Mouse (Mus musculus): ENCODE measurements around the gene Efcab2. TPM values are rescaled to one million over a fixed set of nuclear protein-coding genes. Genes with fewer than 3 reads are reported as not detected.
A peak's percentile ranks its signal among the peaks of the same experiment; 100 is the strongest.

Efcab2 gene
- polyA plus RNA-seq, 1 experiment: 0.04 TPM

DNA sequence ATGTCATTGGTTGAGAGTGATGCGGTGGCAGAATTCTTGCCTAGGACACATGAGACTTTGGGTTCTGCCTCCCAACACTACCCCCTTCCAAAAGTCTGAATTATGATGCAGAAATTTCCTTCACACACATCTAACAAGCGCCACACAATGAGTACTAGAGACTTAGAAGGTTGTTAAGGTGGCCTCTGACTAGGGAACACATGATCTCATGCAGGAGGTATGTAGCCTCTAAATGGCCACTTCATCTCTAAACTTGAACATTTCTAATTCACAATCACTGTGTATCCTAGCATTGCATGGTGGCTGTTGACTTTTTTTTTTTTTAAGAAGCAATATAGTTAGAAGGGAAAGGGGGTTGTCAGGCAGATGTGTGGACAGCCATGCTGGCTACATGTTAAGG lies 110.0 kb downstream of the Efcab2 start:
- Histone ChIP-seq H3K27me3 (ENCODE audit: control insufficient read depth, insufficient read depth, low read length) (no peaks in the 10 kb centered on the region), H3K27ac (ENCODE audit: insufficient read depth, low read depth, low read length) (no peak overlapping the region), H3K4me3 (ENCODE audit: low read depth, low read length) (no peak overlapping the region), H3K4me1 (ENCODE audit: control insufficient read depth, insufficient read depth, insufficient read length, low read length) (no peaks in the 10 kb centered on the region), H3K36me3 (ENCODE audit: control insufficient read depth, insufficient read depth, low read length) (no peaks in the 10 kb centered on the region)
- 85% methylated on average over 2 of the region's 2 CpGs for WGBS
- TF ChIP-seq POLR2A (IDR thresholded peaks at IDR 0.05; ENCODE audit: low read depth, low read length) (no peak), CTCF (IDR thresholded peaks at IDR 0.05; ENCODE audit: extremely low read depth, insufficient read length, insufficient replicate concordance, low read depth, low read length) (no peak)

DNA sequence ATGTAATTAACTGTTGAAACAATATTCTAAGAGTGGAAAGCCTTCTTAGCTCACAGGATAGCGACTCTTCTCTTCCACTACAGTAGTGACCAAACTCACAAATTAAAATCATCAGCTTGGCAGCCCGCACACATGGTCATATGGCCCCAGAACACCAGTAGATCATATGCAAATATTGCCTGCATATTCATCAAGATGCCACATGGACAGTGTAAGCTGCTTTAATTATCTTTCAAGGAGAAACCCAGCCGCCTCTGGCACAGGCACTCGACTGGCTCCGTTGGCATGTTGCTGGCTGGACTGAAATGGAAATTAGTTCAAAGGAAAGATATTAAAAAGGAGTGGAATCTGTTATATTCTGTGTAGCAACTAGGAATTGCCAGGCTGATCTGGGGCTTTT lies 116.5 kb downstream of the Efcab2 start:
- Histone ChIP-seq H3K4me3 (ENCODE audit: low read depth, low read length) (no peak overlapping the region), H3K36me3 (ENCODE audit: control insufficient read depth, insufficient read depth, low read length) (no peaks in the 10 kb centered on the region), H3K4me1 (ENCODE audit: control insufficient read depth, insufficient read depth, insufficient read length, low read length) (peaks cover 2% of the 10 kb centered on the region), H3K27ac (ENCODE audit: insufficient read depth, low read depth, low read length) (no peak overlapping the region), H3K27me3 (ENCODE audit: control insufficient read depth, insufficient read depth, low read length) (no peaks in the 10 kb centered on the region)
- TF ChIP-seq CTCF (IDR thresholded peaks at IDR 0.05; ENCODE audit: extremely low read depth, insufficient read length, insufficient replicate concordance, low read depth, low read length) (no peak), POLR2A (IDR thresholded peaks at IDR 0.05; ENCODE audit: low read depth, low read length) (no peak)
- 78% methylated on average over 5 of the region's 5 CpGs for WGBS

- Histone ChIP-seq H3K36me3 (ENCODE audit: control insufficient read depth, insufficient read depth, low read length) (no peaks in the 10 kb centered on the region), H3K27ac (ENCODE audit: insufficient read depth, low read depth, low read length) (no peak overlapping the region), H3K4me3 (ENCODE audit: low read depth, low read length) (no peak overlapping the region), H3K27me3 (ENCODE audit: control insufficient read depth, insufficient read depth, low read length) (peaks cover 5% of the 10 kb centered on the region; the same call in 1 of the 2 replicates), H3K4me1 (ENCODE audit: control insufficient read depth, insufficient read depth, insufficient read length, low read length) (peaks cover 6% of the 10 kb centered on the region)
- 34% methylated on average over 5 of the region's 5 CpGs for WGBS
- no peak for TF ChIP-seq CTCF (IDR thresholded peaks at IDR 0.05; ENCODE audit: extremely low read depth, insufficient read length, insufficient replicate concordance, low read depth, low read length)
- TF ChIP-seq POLR2A (IDR thresholded peaks at IDR 0.05; ENCODE audit: low read depth, low read length): no peak
These were observed 117.3 kb downstream of the Efcab2 start for GRCm38 (mm10) chr1:178523152-178523551.

GRCm38 (mm10) chr1:178527185-178527546 lies 121.3 kb downstream of the Efcab2 start:
- no peak for TF ChIP-seq POLR2A (IDR thresholded peaks at IDR 0.05; ENCODE audit: low read depth, low read length)
- TF ChIP-seq CTCF (IDR thresholded peaks at IDR 0.05; ENCODE audit: extremely low read depth, insufficient read length, insufficient replicate concordance, low read depth, low read length): peak; percentile 92; the same call in 1 of the 2 replicates
- Histone ChIP-seq H3K27me3 (ENCODE audit: control insufficient read depth, insufficient read depth, low read length) (peaks cover 28% of the 10 kb centered on the region), H3K36me3 (ENCODE audit: control insufficient read depth, insufficient read depth, low read length) (no peaks in the 10 kb centered on the region), H3K4me3 (ENCODE audit: low read depth, low read length) (peak overlapping the region; percentile 64), H3K4me1 (ENCODE audit: control insufficient read depth, insufficient read depth, insufficient read length, low read length) (peaks cover 24% of the 10 kb centered on the region), H3K27ac (ENCODE audit: insufficient read depth, low read depth, low read length) (no peak overlapping the region)
- WGBS: 1% methylated on average over 21 of the region's 21 CpGs

DNA sequence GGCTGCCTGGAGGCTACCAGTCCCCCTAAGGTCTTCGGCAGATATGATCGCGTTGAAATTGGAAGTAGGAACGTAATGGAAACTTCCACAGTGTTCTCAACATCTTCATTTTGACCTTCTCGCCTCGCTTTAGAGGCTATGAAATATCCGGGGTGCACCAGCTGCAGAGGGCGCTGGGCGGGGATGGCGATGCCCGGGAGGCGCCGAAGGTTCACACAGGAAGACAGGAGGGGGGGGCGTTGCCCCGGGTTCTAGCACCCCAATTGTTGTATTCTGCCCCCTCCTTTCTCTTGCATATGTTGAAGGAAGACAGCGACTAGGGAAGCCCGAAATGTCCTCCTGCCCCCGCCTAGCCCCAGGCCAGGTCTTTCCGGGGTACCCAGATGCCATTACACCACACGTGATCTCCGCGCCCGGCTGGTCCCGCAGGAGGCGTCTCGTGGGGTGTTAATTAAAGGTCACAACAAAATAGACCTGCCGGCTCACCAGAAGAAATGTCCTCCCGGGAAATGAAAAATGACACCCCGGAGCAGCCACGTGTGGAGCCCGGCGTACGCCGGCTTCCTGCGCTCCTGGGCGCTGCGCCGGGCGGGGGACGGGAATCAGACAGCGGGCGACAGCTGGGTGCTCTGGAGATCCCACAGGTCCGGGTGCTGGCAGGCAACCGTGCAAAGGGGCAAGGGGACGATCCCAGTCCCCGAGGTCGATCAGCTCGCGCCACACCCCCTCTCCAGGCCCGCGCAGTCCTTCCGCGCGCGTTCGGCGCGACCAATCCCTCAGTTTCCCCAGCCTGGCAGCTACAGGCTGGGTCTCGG lies 121.9 kb downstream of the Efcab2 start:
- Histone ChIP-seq H3K36me3 (ENCODE audit: control insufficient read depth, insufficient read depth, low read length) (no peaks in the 10 kb centered on the region), H3K4me1 (ENCODE audit: control insufficient read depth, insufficient read depth, insufficient read length, low read length) (peaks cover 24% of the 10 kb centered on the region), H3K27ac (ENCODE audit: insufficient read depth, low read depth, low read length) (no peak overlapping the region), H3K4me3 (ENCODE audit: low read depth, low read length) (peak overlapping the region; percentile 64), H3K27me3 (ENCODE audit: control insufficient read depth, insufficient read depth, low read length) (peaks cover 28% of the 10 kb centered on the region)
- TF ChIP-seq CTCF (IDR thresholded peaks at IDR 0.05; ENCODE audit: extremely low read depth, insufficient read length, insufficient replicate concordance, low read depth, low read length) (no peak), POLR2A (IDR thresholded peaks at IDR 0.05; ENCODE audit: low read depth, low read length) (no peak)
- under 1% methylated on average over 59 of the region's 59 CpGs for WGBS

DNA sequence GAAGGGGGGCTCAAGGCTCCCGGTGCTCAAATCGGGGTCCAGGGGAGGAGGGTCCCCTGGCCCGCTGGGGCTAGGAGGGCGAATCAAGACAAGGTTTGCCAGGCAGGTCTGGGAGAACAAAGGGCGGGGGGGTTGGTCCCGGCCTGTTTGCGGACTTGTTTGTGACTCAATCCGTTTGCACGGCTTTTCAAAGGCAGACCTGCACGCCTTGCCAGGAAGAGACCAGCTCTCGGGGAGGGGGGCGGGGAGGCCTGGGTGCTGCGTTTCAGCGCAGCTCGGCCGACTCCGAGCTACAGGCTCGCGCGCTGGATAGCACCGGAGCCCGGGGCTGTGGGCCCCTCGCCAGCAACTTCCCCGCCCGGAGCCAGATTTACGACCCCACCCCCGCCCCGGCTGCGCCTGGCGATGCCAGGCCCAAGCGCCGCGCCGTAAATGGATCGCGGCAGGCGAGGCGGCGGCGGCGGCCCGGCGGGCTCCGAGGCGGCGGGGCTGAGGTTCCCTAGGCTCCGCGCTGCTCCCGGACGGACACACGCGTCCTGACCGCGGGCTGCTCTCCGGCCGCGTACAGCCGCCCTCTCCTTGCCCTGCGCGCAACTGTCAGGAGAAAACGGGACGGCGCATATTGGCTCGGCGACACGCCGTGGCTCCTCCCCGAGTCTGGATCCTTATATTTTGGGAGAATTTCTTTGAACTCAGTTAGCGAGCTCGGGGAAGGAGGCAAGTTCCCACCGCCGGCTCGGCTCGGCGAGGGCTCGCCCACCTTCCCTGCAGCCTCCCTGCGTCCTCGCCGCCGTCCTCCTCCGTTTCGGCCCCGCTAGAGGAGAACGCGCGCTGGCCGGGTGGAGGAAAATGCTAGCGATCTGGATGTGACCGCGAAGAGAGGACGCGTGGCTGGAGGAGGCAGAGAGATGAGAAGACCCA lies 122.8 kb downstream of the Efcab2 start, which contains the start of gene Kif26b:
Gene Kif26b, plus strand, starts transcription at position 695 of the 921 bp plus-strand sequence.
- no peak for TF ChIP-seq POLR2A (IDR thresholded peaks at IDR 0.05; ENCODE audit: low read depth, low read length)
- TF ChIP-seq CTCF (IDR thresholded peaks at IDR 0.05; ENCODE audit: extremely low read depth, insufficient read length, insufficient replicate concordance, low read depth, low read length): no peak
- Histone ChIP-seq H3K27ac (ENCODE audit: insufficient read depth, low read depth, low read length) (no peak within 1 kb of the TSS), H3K4me1 (ENCODE audit: control insufficient read depth, insufficient read depth, insufficient read length, low read length) (peaks cover 24% of the 10 kb centered on the region), H3K4me3 (ENCODE audit: low read depth, low read length) (peak within 1 kb of the TSS; percentile 64), H3K36me3 (ENCODE audit: control insufficient read depth, insufficient read depth, low read length) (no peaks in the 10 kb centered on the region), H3K27me3 (ENCODE audit: control insufficient read depth, insufficient read depth, low read length) (peaks cover 28% of the 10 kb centered on the region)
- WGBS: under 1% methylated on average over 92 of the region's 92 CpGs
